8 mouse cellular contexts compared by ENCODE assay signal in the genomic region with DNA sequence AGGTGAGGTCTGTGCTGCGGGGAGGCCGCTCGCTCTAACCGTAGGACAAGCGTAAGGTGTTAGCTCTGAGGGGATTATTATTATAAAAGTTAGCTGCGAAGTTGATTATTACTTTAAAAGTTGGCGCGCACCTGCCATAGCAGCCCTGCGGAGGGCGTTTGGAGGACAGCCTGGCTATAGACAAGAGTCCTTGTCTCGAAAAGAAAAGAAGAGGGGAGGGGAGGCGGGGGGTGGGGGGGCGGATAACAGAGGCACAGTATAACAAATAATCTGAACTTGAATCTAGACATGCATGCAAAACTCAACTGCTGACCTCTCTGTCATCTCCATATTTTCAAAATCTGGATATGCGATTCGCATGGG. TPM values are rescaled to one million over a fixed set of nuclear protein-coding genes. Genes with fewer than 3 reads are reported as not detected.
DNase-seq lines count a peak whose midpoint lies in the region; ATAC-seq and TF ChIP-seq lines count a peak whose summit lies in the region.

No protein-coding gene starts in this region.

- H3K4me3 ChIP-seq in layer of hippocampus, adult 2 months: peak overlapping the region; percentile 69
- H3K4me3 ChIP-seq in embryonic facial prominence, embryonic 11.5 days (ENCODE audit: low read depth, low read length): peak overlapping the region; percentile 88
- peak overlapping the region; percentile 68 for H3K4me3 ChIP-seq in hindbrain, postnatal 0 days (ENCODE audit: low read length)
- H3K4me3 ChIP-seq in midbrain, embryonic 16.5 days (ENCODE audit: low read depth, low read length): peak overlapping the region; percentile 57

- H3K36me3 ChIP-seq in embryonic facial prominence, embryonic 11.5 days (replicated peaks; ENCODE audit: control insufficient read depth, insufficient read depth, low read depth, low read length): no peaks in the 10 kb centered on the region; the same call in 1 of the 2 replicates
- no peaks in the 10 kb centered on the region; the same call in 1 of the 2 replicates for H3K36me3 ChIP-seq in hindbrain, postnatal 0 days (ENCODE audit: insufficient read depth, low read length)
- H3K36me3 ChIP-seq in midbrain, embryonic 16.5 days (ENCODE audit: control insufficient read depth, insufficient read depth, low read length): no peaks in the 10 kb centered on the region

- no peaks in the 10 kb centered on the region for H3K9me3 ChIP-seq in embryonic facial prominence, embryonic 11.5 days (replicated peaks; ENCODE audit: control insufficient read depth, low read length)
- no peaks in the 10 kb centered on the region for H3K9me3 ChIP-seq in hindbrain, postnatal 0 days (ENCODE audit: low read length)
- no peaks in the 10 kb centered on the region for H3K9me3 ChIP-seq in midbrain, embryonic 16.5 days (replicated peaks; ENCODE audit: control insufficient read depth, low read length, poor library complexity, severe bottlenecking)

- no peak; the same call in 1 of the 2 replicates for ATAC-seq in embryonic facial prominence, embryonic 11.5 days (replicated peaks; ENCODE audit: insufficient number of reproducible peaks, low FRiP score, low TSS enrichment, low read depth)
- ATAC-seq in hindbrain, postnatal 0 days: peak; percentile 61; the same call in 1 of the 2 replicates
- ATAC-seq in midbrain, embryonic 16.5 days: no peak

- H3K4me1 ChIP-seq in embryonic facial prominence, embryonic 11.5 days (ENCODE audit: control insufficient read depth, insufficient read depth, low read length): peaks cover 2% of the 10 kb centered on the region; the same call in 1 of the 2 replicates
- H3K4me1 ChIP-seq in hindbrain, postnatal 0 days (ENCODE audit: insufficient read depth, low read length): no peaks in the 10 kb centered on the region
- peaks cover 11% of the 10 kb centered on the region for H3K4me1 ChIP-seq in midbrain, embryonic 16.5 days (ENCODE audit: control insufficient read depth, insufficient read depth, low read length)

- H3K9ac ChIP-seq in embryonic facial prominence, embryonic 11.5 days (replicated peaks; ENCODE audit: low read length): peak overlapping the region; percentile 54
- peak overlapping the region; percentile 35; the same call in 1 of the 2 replicates for H3K9ac ChIP-seq in hindbrain, postnatal 0 days (replicated peaks; ENCODE audit: low read length)
- peak overlapping the region; percentile 47; the same call in 1 of the 2 replicates for H3K9ac ChIP-seq in midbrain, embryonic 16.5 days (ENCODE audit: low read depth, low read length)

- H3K27me3 ChIP-seq in embryonic facial prominence, embryonic 11.5 days (ENCODE audit: control insufficient read depth, insufficient read depth, low read length): no peaks in the 10 kb centered on the region
- H3K27me3 ChIP-seq in hindbrain, postnatal 0 days (ENCODE audit: insufficient read depth, low read length): no peaks in the 10 kb centered on the region
- no peaks in the 10 kb centered on the region for H3K27me3 ChIP-seq in midbrain, embryonic 16.5 days (ENCODE audit: control insufficient read depth, insufficient read depth, low read depth, low read length)

- H3K27ac ChIP-seq in layer of hippocampus, adult 2 months: peak overlapping the region; percentile 61; the same call in 1 of the 2 replicates
- no peak overlapping the region for H3K27ac ChIP-seq in embryonic facial prominence, embryonic 11.5 days (replicated peaks; ENCODE audit: low read depth, low read length)
- no peak overlapping the region for H3K27ac ChIP-seq in hindbrain, postnatal 0 days
- H3K27ac ChIP-seq in midbrain, embryonic 16.5 days (ENCODE audit: low read length): no peak overlapping the region

- WGBS in embryonic facial prominence, embryonic 11.5 days: under 1% methylated on average over 15 of the region's 15 CpGs
- 2% methylated on average over 14 of the region's 15 CpGs for WGBS in hindbrain, postnatal 0 days
- under 1% methylated on average over 15 of the region's 15 CpGs for WGBS in midbrain, embryonic 16.5 days

- no peak for TF ChIP-seq CTCF in layer of hippocampus, adult 2 months (conservative IDR thresholded peaks at IDR 0.05)
- no peak for TF ChIP-seq CTCF in hindbrain, postnatal 0 days (IDR thresholded peaks at IDR 0.05; ENCODE audit: low read depth)

- H3K4me2 ChIP-seq in embryonic facial prominence, embryonic 11.5 days (ENCODE audit: low read depth, low read length): peak overlapping the region; percentile 47
- H3K4me2 ChIP-seq in hindbrain, postnatal 0 days (ENCODE audit: low read depth, low read length): peak overlapping the region; percentile 92
- H3K4me2 ChIP-seq in midbrain, embryonic 16.5 days (ENCODE audit: low read length): peak overlapping the region; percentile 77

- DNase-seq in layer of hippocampus, adult 2 months (ENCODE audit: low spot score in 2 of 2): no peak
- no peak for DNase-seq in layer of hippocampus, adult 9-11 months
- DNase-seq in embryonic facial prominence, embryonic 11.5 days (ENCODE audit: low spot score): no peak
- DNase-seq in hindbrain, postnatal 0 days (ENCODE audit: low spot score): no peak
- no peak for DNase-seq in cerebellum, adult 18-20 months
- DNase-seq in layer of hippocampus, postnatal 36 days: no peak
- no peak for DNase-seq in adrenal gland, adult 8-10 months

RNA-seq across cellular contexts. Expression of a gene that starts 0.5 kb away (rescaled TPM):
- total RNA-seq in layer of hippocampus, adult 2 months (2021): 1 to 10 TPM; 1.1 to 1.4 TPM
- polyA plus RNA-seq in embryonic facial prominence, embryonic 11.5 days (2014; fragmentation: Nextera tagmentation; extraction: Ambion mirVana): 95.3 and 106 TPM in 2 replicates
- total RNA-seq in hindbrain, postnatal 0 days (2014; rRNA removed): 4.8 and 5.4 TPM in 2 replicates
- 22.5 and 26.9 TPM in 2 replicates for polyA plus RNA-seq in hindbrain, postnatal 0 days (2015; fragmentation: Nextera tagmentation; extraction: Ambion mirVana)
- 10.1 and 11.2 TPM in 2 replicates for polyA plus RNA-seq in midbrain, embryonic 16.5 days (2015; fragmentation: Nextera tagmentation; extraction: Ambion mirVana)
- total RNA-seq in layer of hippocampus, postnatal 36 days (2021): 1 to 10 TPM; 1.2 to 1.9 TPM
- total RNA-seq in adrenal gland, adult 8-10 months (2022): 1 to 10 TPM in 3 of 4 experiments, under 1 TPM in 1; 0.70 to 2.7 (median 1.3) TPM

RNA-seq across cellular contexts. Expression of a gene that starts 39.7 kb away (rescaled TPM):
- 10 to 100 TPM; 14.5 to 14.8 TPM for total RNA-seq in layer of hippocampus, adult 2 months (2021)
- polyA plus RNA-seq in embryonic facial prominence, embryonic 11.5 days (2014; fragmentation: Nextera tagmentation; extraction: Ambion mirVana): 7.7 and 8.0 TPM in 2 replicates
- 8.2 and 8.9 TPM in 2 replicates for total RNA-seq in hindbrain, postnatal 0 days (2014; rRNA removed)
- polyA plus RNA-seq in hindbrain, postnatal 0 days (2015; fragmentation: Nextera tagmentation; extraction: Ambion mirVana): 1.4 and 1.6 TPM in 2 replicates
- 1.0 and 1.2 TPM in 2 replicates for polyA plus RNA-seq in midbrain, embryonic 16.5 days (2015; fragmentation: Nextera tagmentation; extraction: Ambion mirVana)
- total RNA-seq in layer of hippocampus, postnatal 36 days (2021): 10 to 100 TPM; 12.2 to 12.4 TPM
- 10 to 100 TPM; 10.8 to 21.8 (median 17.9) TPM for total RNA-seq in adrenal gland, adult 8-10 months (2022)
